Mouse (Mus musculus) forebrain, embryonic 13.5 days (tissue): Measurements from ENCODE around the gene Brd3. TPM values are rescaled to one million over a fixed set of nuclear protein-coding genes. Genes with fewer than 3 reads are reported as not detected.

Experiments used
- ATAC-seq: fragments of 200-750 bp; cut with Nextera tagmentation; 2 replicates; pipeline ENCODE4 v1.8.0; 2017
- H3K27ac ChIP-seq: fragments of 300-500 bp; sonication (generic); 2 replicates; pipeline ENCODE4 v1.5.1; 2015; ENCODE audit warnings: inconsistent platforms, mild to moderate bottlenecking, moderate library complexity
- H3K27me3 ChIP-seq: fragments of 300-500 bp; sonication (generic); 2 replicates; pipeline ENCODE4 v1.6.1; 2015; ENCODE audit warnings: mild to moderate bottlenecking, inconsistent platforms
- H3K36me3 ChIP-seq: fragments of 300-500 bp; sonication (generic); 2 replicates; pipeline ENCODE4 v1.6.1; 2015; ENCODE audit warnings: mild to moderate bottlenecking, inconsistent platforms; ENCODE audit not compliant: poor library complexity, severe bottlenecking
- H3K4me1 ChIP-seq: fragments of 300-500 bp; sonication (generic); 2 replicates; pipeline ENCODE4 v1.6.1; 2015; ENCODE audit warnings: inconsistent platforms
- H3K4me2 ChIP-seq: fragments of 300-500 bp; sonication (generic); 2 replicates; pipeline ENCODE4 v1.6.1; 2015; ENCODE audit warnings: inconsistent platforms, mild to moderate bottlenecking, moderate library complexity
- H3K4me3 ChIP-seq: fragments of 300-500 bp; sonication (generic); 2 replicates; pipeline ENCODE4 v1.5.1; 2015; ENCODE audit warnings: mild to moderate bottlenecking, inconsistent platforms
- H3K9ac ChIP-seq: fragments of 300-500 bp; sonication (generic); 2 replicates; pipeline ENCODE4 v1.6.1; 2015; ENCODE audit warnings: mild to moderate bottlenecking, inconsistent platforms
- H3K9me3 ChIP-seq: fragments of 300-500 bp; sonication (generic); replicated peaks from 2 replicates; pipeline ENCODE4 v1.6.1; 2016; ENCODE audit warnings: inconsistent platforms
- WGBS: fragments of 180-500 bp; shearing (Covaris S2); methylation state at CpG from one replicate; pipeline ENCODE4 v1.1.7; 2015; 5-methylcytosine and 5-hydroxymethylcytosine counted together
- polyA plus RNA-seq: library from polyadenylated mRNA; unstranded; fragments of >200 nt; fragmentation: Nextera tagmentation; extraction: Ambion mirVana; gene quantifications from 2 replicates; pipeline ENCODE4 v1.2.1, GENCODE M21; 2015

Gene Brd3
- polyA plus RNA-seq, 1 experiment from 2014 or later: 140 TPM

- 13% methylated on average over 6 of the region's 6 CpGs for WGBS
- 0 out of 2 replicates have a peak overlapping the region, but pooled peaks have one; percentile 31 for H3K9ac ChIP-seq
- no peak overlapping the region for H3K27ac ChIP-seq
- no peak for ATAC-seq
- no peaks in the 10 kb centered on the region for H3K9me3 ChIP-seq
- H3K4me1 ChIP-seq: no peaks in the 10 kb centered on the region
- no peaks in the 10 kb centered on the region for H3K27me3 ChIP-seq
- H3K4me2 ChIP-seq: no peak overlapping the region
- no peak overlapping the region for H3K4me3 ChIP-seq
- H3K36me3 ChIP-seq: no peaks in the 10 kb centered on the region
These were observed 1.9 kb downstream of the Brd3 start for GRCm38 (mm10) chr2:27505539-27505938.

GRCm38 (mm10) chr2:27504113-27504885, 3.2 kb downstream of the Brd3 start:
- 72% methylated on average over 7 of the region's 7 CpGs for WGBS

GRCm38 (mm10) chr2:27496391-27497028, 11.0 kb downstream of the Brd3 start:
- H3K4me3 ChIP-seq: peak overlapping the region; percentile 34
- no peak overlapping the region for H3K27ac ChIP-seq
- H3K9ac ChIP-seq: peak overlapping the region; percentile 50
- peaks cover 14% of the 10 kb centered on the region; the same call in 1 of the 2 replicates for H3K4me1 ChIP-seq
- ATAC-seq: no peak
- H3K36me3 ChIP-seq: no peaks in the 10 kb centered on the region
- H3K9me3 ChIP-seq: no peaks in the 10 kb centered on the region
- 18% methylated on average over 23 of the region's 23 CpGs for WGBS
- peak overlapping the region; percentile 60 for H3K4me2 ChIP-seq
- H3K27me3 ChIP-seq: no peaks in the 10 kb centered on the region

More at GRCm38 (mm10) chr2:27504113-27504885, 3.2 kb downstream of the Brd3 start:
- H3K4me1 ChIP-seq: no peaks in the 10 kb centered on the region
- H3K36me3 ChIP-seq: no peaks in the 10 kb centered on the region
- ATAC-seq: no peak
- H3K4me3 ChIP-seq: no peak overlapping the region
- H3K9me3 ChIP-seq: no peaks in the 10 kb centered on the region
- H3K27me3 ChIP-seq: no peaks in the 10 kb centered on the region
- no peak overlapping the region for H3K4me2 ChIP-seq
- no peak overlapping the region for H3K9ac ChIP-seq
- H3K27ac ChIP-seq: no peak overlapping the region

DNA sequence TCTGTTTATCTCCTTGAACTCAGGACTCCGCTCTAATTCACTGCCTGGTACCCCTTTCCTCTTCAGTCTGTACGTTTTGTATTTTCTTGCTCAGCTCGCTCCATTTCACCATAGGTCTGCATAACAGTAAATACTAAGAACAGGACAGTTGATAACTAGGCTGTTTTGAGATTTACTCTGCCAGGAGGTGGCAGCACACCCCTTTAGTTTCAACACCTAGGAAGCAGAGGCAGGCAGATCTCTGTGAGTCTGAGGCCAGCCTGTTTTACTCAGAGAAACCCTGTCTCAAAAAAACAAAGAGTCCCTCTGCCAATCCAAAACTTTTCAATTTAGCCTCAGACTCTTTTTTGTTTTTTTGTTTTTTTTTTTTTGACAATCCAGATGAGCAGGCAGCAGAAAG, 13.5 kb downstream of the Brd3 start:
- H3K9me3 ChIP-seq: no peaks in the 10 kb centered on the region
- 87% methylated on average over 3 of the region's 3 CpGs for WGBS
- H3K4me3 ChIP-seq: no peak overlapping the region
- no peaks in the 10 kb centered on the region for H3K27me3 ChIP-seq
- no peaks in the 10 kb centered on the region for H3K36me3 ChIP-seq
- H3K9ac ChIP-seq: no peak overlapping the region
- H3K4me2 ChIP-seq: no peak overlapping the region
- ATAC-seq: no peak
- no peak overlapping the region for H3K27ac ChIP-seq
- H3K4me1 ChIP-seq: peaks cover 14% of the 10 kb centered on the region; the same call in 1 of the 2 replicates

GRCm38 (mm10) chr2:27490939-27491338, 16.5 kb downstream of the Brd3 start:
- peaks cover 2% of the 10 kb centered on the region; the same call in 1 of the 2 replicates for H3K4me1 ChIP-seq
- no peaks in the 10 kb centered on the region for H3K27me3 ChIP-seq
- no peak for ATAC-seq
- H3K27ac ChIP-seq: no peak overlapping the region
- no peak overlapping the region for H3K4me2 ChIP-seq
- no peaks in the 10 kb centered on the region for H3K9me3 ChIP-seq
- no peak overlapping the region for H3K9ac ChIP-seq
- no peak overlapping the region for H3K4me3 ChIP-seq
- 85% methylated on average over 2 of the region's 2 CpGs for WGBS
- H3K36me3 ChIP-seq: no peaks in the 10 kb centered on the region

GRCm38 (mm10) chr2:27488362-27488761, 19.1 kb downstream of the Brd3 start:
- Histone ChIP-seq H3K36me3 (no peaks in the 10 kb centered on the region), H3K27me3 (no peaks in the 10 kb centered on the region), H3K4me1 (no peaks in the 10 kb centered on the region), H3K9me3 (no peaks in the 10 kb centered on the region), H3K9ac (no peak overlapping the region), H3K4me3 (no peak overlapping the region), H3K4me2 (no peak overlapping the region), H3K27ac (no peak overlapping the region)
- 97% methylated on average over 1 of the region's 1 CpGs for WGBS
- no peak for ATAC-seq

GRCm38 (mm10) chr2:27487336-27488049, 20.0 kb downstream of the Brd3 start:
- H3K9ac ChIP-seq: no peak overlapping the region
- ATAC-seq: no peak
- H3K9me3 ChIP-seq: no peaks in the 10 kb centered on the region
- H3K36me3 ChIP-seq: no peaks in the 10 kb centered on the region
- H3K4me2 ChIP-seq: no peak overlapping the region
- H3K27ac ChIP-seq: no peak overlapping the region
- no peaks in the 10 kb centered on the region for H3K27me3 ChIP-seq
- no peaks in the 10 kb centered on the region for H3K4me1 ChIP-seq
- WGBS: 80% methylated on average over 3 of the region's 4 CpGs
- no peak overlapping the region for H3K4me3 ChIP-seq

GRCm38 (mm10) chr2:27486725-27487124, 20.7 kb downstream of the Brd3 start:
- no peak overlapping the region for H3K4me2 ChIP-seq
- no peak overlapping the region for H3K27ac ChIP-seq
- no peaks in the 10 kb centered on the region for H3K4me1 ChIP-seq
- H3K27me3 ChIP-seq: no peaks in the 10 kb centered on the region
- H3K4me3 ChIP-seq: no peak overlapping the region
- WGBS: 85% methylated on average over 4 of the region's 4 CpGs
- no peak for ATAC-seq
- no peaks in the 10 kb centered on the region for H3K9me3 ChIP-seq
- no peak overlapping the region for H3K9ac ChIP-seq
- no peaks in the 10 kb centered on the region for H3K36me3 ChIP-seq

GRCm38 (mm10) chr2:27482265-27482861, 25.1 kb downstream of the Brd3 start:
- H3K9ac ChIP-seq: no peak overlapping the region
- WGBS: 81% methylated on average over 7 of the region's 7 CpGs
- H3K9me3 ChIP-seq: no peaks in the 10 kb centered on the region
- H3K27ac ChIP-seq: no peak overlapping the region
- no peaks in the 10 kb centered on the region for H3K4me1 ChIP-seq
- H3K27me3 ChIP-seq: no peaks in the 10 kb centered on the region
- H3K36me3 ChIP-seq: no peaks in the 10 kb centered on the region
- no peak overlapping the region for H3K4me3 ChIP-seq
- no peak overlapping the region for H3K4me2 ChIP-seq
- no peak for ATAC-seq

GRCm38 (mm10) chr2:27480367-27480766, 27.1 kb downstream of the Brd3 start:
- Histone ChIP-seq H3K4me2 (no peak overlapping the region), H3K4me1 (peaks cover 9% of the 10 kb centered on the region), H3K9ac (no peak overlapping the region), H3K27ac (no peak overlapping the region), H3K4me3 (no peak overlapping the region), H3K9me3 (no peaks in the 10 kb centered on the region), H3K27me3 (no peaks in the 10 kb centered on the region), H3K36me3 (no peaks in the 10 kb centered on the region)
- 79% methylated on average over 4 of the region's 4 CpGs for WGBS
- no peak for ATAC-seq

GRCm38 (mm10) chr2:27479821-27480220, 27.6 kb downstream of the Brd3 start:
- no peaks in the 10 kb centered on the region for H3K9me3 ChIP-seq
- no peak overlapping the region for H3K9ac ChIP-seq
- no peak for ATAC-seq
- H3K4me3 ChIP-seq: no peak overlapping the region
- H3K36me3 ChIP-seq: no peaks in the 10 kb centered on the region
- no peak overlapping the region for H3K27ac ChIP-seq
- H3K27me3 ChIP-seq: no peaks in the 10 kb centered on the region
- H3K4me2 ChIP-seq: no peak overlapping the region
- peaks cover 9% of the 10 kb centered on the region for H3K4me1 ChIP-seq
- 89% methylated on average over 4 of the region's 4 CpGs for whole genome bisulfite sequencing
